Mouse (Mus musculus) liver, embryonic 12.5 days (tissue): Measurements from ENCODE around the gene Irak3. TPM values are rescaled to one million over a fixed set of nuclear protein-coding genes. Genes with fewer than 3 reads are reported as not detected.
A peak's percentile ranks its signal among the peaks of the same experiment; 100 is the strongest.
"Not testable (repeated sequence)": the region's sequence is repeated elsewhere in the genome, so short reads cannot be mapped to it uniquely, and the experiment has no call there.

ENCODE experiments used
- ATAC-seq: fragments of 200-750 bp; cut with Nextera tagmentation; 2 replicates; pipeline ENCODE4 v1.8.0; 2017; ENCODE audit warnings: moderate number of reproducible peaks, mild to moderate bottlenecking, moderate library complexity
- H3K27ac ChIP-seq: fragments of 300-500 bp; sonication (generic); 2 replicates; pipeline ENCODE4 v1.5.1; 2016; ENCODE audit warnings: mild to moderate bottlenecking
- H3K27me3 ChIP-seq: fragments of 300-500 bp; sonication (generic); replicated peaks from 2 replicates; pipeline ENCODE4 v1.6.1; 2016; ENCODE audit warnings: mild to moderate bottlenecking, moderate library complexity
- H3K36me3 ChIP-seq: fragments of 300-500 bp; sonication (generic); 2 replicates; pipeline ENCODE4 v1.6.1; 2016; ENCODE audit warnings: mild to moderate bottlenecking, moderate library complexity
- H3K4me1 ChIP-seq: fragments of 300-500 bp; sonication (generic); 2 replicates; pipeline ENCODE4 v1.6.1; 2016
- H3K4me2 ChIP-seq: fragments of 300-500 bp; sonication (generic); 2 replicates; pipeline ENCODE4 v1.6.1; 2016; ENCODE audit warnings: mild to moderate bottlenecking, moderate library complexity
- H3K4me3 ChIP-seq: fragments of 300-500 bp; sonication (generic); 2 replicates; pipeline ENCODE4 v1.5.1; 2016; ENCODE audit warnings: mild to moderate bottlenecking, moderate library complexity
- H3K9ac ChIP-seq: fragments of 300-500 bp; sonication (generic); 2 replicates; pipeline ENCODE4 v1.6.1; 2016; ENCODE audit warnings: mild to moderate bottlenecking, moderate library complexity
- H3K9me3 ChIP-seq: fragments of 300-500 bp; sonication (generic); replicated peaks from 2 replicates; pipeline ENCODE4 v1.6.1; 2016; ENCODE audit warnings: mild to moderate bottlenecking, moderate library complexity
- whole genome bisulfite sequencing: fragments of 180-500 bp; shearing (Covaris S2); methylation state at CpG from one replicate; pipeline ENCODE4 v1.1.7; 2016; ENCODE audit not compliant: insufficient replicate concordance; 5-methylcytosine and 5-hydroxymethylcytosine counted together
- polyA plus RNA-seq: library from polyadenylated mRNA; unstranded; fragments of >200 nt; fragmentation: Nextera tagmentation; extraction: Ambion mirVana; gene quantifications from 2 replicates; pipeline ENCODE4 v1.2.1, GENCODE M21; 2016

Gene Irak3
- polyA plus RNA-seq, 1 experiment from 2014 or later = 0.82 TPM

GRCm38 (mm10) chr10:120220776-120221175 is 18.8 kb upstream of the Irak3 start:
- Histone ChIP-seq H3K4me3 (no peak overlapping the region), H3K27ac (no peak overlapping the region), H3K4me2 (no peak overlapping the region), H3K27me3 (no peaks in the 10 kb centered on the region), H3K4me1 (0 out of 2 replicates have a peak, but pooled peaks cover 3% of the 10 kb centered on the region), H3K36me3 (peaks cover 50% of the 10 kb centered on the region), H3K9me3 (no peaks in the 10 kb centered on the region), H3K9ac (no peak overlapping the region)
- 78% methylated on average over 7 of the region's 7 CpGs for WGBS
- no peak for ATAC-seq

DNA sequence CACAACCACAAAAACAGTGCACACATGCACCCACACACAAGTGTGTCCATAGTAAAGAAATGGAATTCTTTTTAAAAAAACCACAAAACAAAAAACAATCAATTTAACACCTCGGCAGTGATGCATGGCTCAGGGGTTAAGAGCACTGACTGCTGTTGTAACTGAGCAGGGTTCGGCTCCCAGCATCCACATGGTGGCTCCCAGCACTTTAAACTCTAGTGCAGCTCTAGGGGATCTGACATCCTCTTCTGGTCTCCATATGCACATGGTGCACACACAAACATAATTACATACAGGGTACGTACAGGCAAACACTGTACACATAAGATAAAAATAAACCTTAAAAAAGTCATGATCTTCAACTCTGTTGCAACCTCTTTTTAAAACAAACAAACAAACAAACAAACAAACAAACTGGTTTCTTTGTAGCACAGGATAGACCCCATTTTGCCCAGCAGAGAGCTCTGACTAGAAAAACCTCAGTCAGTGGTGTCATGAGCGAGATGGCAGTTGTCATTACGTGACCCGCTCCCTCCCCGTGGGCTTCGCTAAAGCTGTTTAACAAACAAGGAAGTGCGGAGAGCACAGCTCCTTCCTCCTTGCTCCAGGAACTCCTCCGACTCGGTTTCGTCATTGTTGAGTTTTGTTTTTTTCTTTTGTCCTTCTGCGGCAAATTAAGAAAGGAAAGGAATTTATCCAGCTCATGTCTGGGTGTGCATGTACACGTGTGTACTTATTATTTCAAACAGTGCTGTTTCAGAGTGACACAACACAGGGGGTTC is 17.8 kb upstream of the Irak3 start:
- WGBS = 56% methylated on average over 14 of the region's 14 CpGs
- no peak overlapping the region for H3K9ac ChIP-seq
- no peaks in the 10 kb centered on the region for H3K27me3 ChIP-seq
- no peak overlapping the region for H3K4me2 ChIP-seq
- H3K27ac ChIP-seq = no peak overlapping the region
- H3K4me1 ChIP-seq = 0 out of 2 replicates have a peak, but pooled peaks cover 3% of the 10 kb centered on the region
- peaks cover 52% of the 10 kb centered on the region for H3K36me3 ChIP-seq
- H3K9me3 ChIP-seq = no peaks in the 10 kb centered on the region
- no peak overlapping the region for H3K4me3 ChIP-seq
- no peak for ATAC-seq

DNA sequence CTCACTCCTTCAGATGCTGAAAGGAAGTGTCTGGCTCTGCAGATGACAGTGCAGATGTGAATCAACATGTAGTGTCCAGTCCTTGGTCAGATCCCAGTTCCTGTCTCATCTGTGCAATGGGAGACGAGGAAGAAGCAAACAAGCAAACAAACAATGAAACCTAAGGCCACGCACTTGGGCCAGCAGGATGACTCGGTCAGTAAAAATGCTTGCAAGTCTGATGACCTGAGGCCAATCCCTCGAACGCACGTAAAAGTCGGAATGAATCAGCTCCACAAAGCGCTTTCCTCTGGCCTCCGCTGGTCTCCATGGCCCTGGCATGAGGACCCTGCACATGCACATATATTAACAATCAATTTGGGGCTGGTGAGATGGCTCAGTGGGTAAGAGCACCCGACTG is 17.1 kb upstream of the Irak3 start:
- Histone ChIP-seq H3K4me3 (no peak overlapping the region), H3K9ac (no peak overlapping the region), H3K9me3 (no peaks in the 10 kb centered on the region), H3K4me2 (no peak overlapping the region), H3K27me3 (no peaks in the 10 kb centered on the region), H3K27ac (no peak overlapping the region), H3K36me3 (peaks cover 45% of the 10 kb centered on the region), H3K4me1 (0 out of 2 replicates have a peak, but pooled peaks cover 3% of the 10 kb centered on the region)
- 87% methylated on average over 10 of the region's 10 CpGs for WGBS
- ATAC-seq = no peak

DNA sequence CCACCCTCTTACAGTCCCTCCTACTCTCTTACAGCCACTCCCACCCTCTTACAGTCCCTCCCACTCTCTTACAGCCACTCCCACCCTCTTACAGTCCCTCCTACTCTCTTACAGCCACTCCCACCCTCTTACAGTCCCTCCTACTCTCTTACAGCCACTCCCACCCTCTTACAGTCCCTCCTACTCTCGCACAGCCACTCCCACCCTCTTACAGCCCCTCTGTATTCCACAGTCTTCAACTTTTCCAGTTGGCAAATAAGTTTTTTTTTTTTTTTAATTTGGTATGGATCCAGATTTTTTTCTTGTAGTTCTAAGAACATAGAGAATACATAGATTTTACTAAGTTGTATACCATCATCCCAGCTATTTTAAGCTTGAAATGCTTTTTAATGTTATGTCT is 15.2 kb upstream of the Irak3 start:
- H3K4me3 ChIP-seq, H3K4me1 ChIP-seq, H3K27me3 ChIP-seq, H3K4me2 ChIP-seq, H3K9me3 ChIP-seq, ATAC-seq, H3K9ac ChIP-seq, H3K27ac ChIP-seq: not testable (repeated sequence)
- WGBS = 60% methylated on average over 1 of the region's 1 CpGs
- peaks cover 40% of the 10 kb centered on the region for H3K36me3 ChIP-seq

- Histone ChIP-seq H3K4me1 (peaks cover 9% of the 10 kb centered on the region), H3K27ac (no peak overlapping the region), H3K9ac (no peak overlapping the region), H3K4me3 (peak overlapping the region; percentile 94; the same call in 1 of the 2 replicates), H3K9me3 (0 out of 2 replicates have a peak, but pooled peaks cover 5% of the 10 kb centered on the region), H3K4me2 (peak overlapping the region; percentile 71), H3K36me3 (peaks cover 16% of the 10 kb centered on the region), H3K27me3 (no peaks in the 10 kb centered on the region)
- no peak for ATAC-seq
- WGBS = 76% methylated on average over 3 of the region's 3 CpGs
These were observed 8.2 kb upstream of the Irak3 start for GRCm38 (mm10) chr10:120210096-120210495.

DNA sequence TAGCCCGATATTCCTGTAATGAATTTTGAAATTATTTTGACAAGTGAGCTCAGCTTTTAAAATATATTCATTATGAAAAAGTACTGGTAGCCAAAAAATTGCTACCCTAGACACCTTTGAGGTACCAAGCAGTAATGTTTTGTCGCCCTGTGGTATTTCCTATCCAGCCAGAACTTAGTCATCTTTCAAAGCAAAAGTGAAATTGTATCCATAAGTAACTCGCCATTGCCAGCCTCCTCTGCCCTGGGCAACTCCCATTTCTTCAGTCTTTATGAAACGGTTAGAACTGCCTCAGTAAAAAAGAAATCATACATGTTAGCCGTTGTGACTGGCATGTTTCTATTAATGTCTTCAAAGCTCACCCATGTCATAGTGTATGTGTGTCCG is 7.6 kb upstream of the Irak3 start:
- peak overlapping the region; percentile 87 for H3K9ac ChIP-seq
- WGBS = 52% methylated on average over 6 of the region's 6 CpGs
- H3K9me3 ChIP-seq = 0 out of 2 replicates have a peak, but pooled peaks cover 5% of the 10 kb centered on the region
- H3K36me3 ChIP-seq = peaks cover 16% of the 10 kb centered on the region
- no peaks in the 10 kb centered on the region for H3K27me3 ChIP-seq
- peak overlapping the region; percentile 71 for H3K4me2 ChIP-seq
- no peak for ATAC-seq
- no peak overlapping the region for H3K27ac ChIP-seq
- H3K4me1 ChIP-seq = peaks cover 9% of the 10 kb centered on the region
- H3K4me3 ChIP-seq = peak overlapping the region; percentile 94

- H3K36me3 ChIP-seq = peaks cover 16% of the 10 kb centered on the region
- ATAC-seq = peak; percentile 85
- peak overlapping the region; percentile 71 for H3K4me2 ChIP-seq
- H3K9me3 ChIP-seq = 0 out of 2 replicates have a peak, but pooled peaks cover 5% of the 10 kb centered on the region
- WGBS = 2% methylated on average over 53 of the region's 53 CpGs
- H3K27me3 ChIP-seq = 0 out of 2 replicates have a peak, but pooled peaks cover 3% of the 10 kb centered on the region
- H3K4me1 ChIP-seq = peaks cover 9% of the 10 kb centered on the region
- H3K4me3 ChIP-seq = peak overlapping the region; percentile 94
- peak overlapping the region; percentile 87 for H3K9ac ChIP-seq
- H3K27ac ChIP-seq = peak overlapping the region; percentile 65
These were observed 6.9 kb upstream of the Irak3 start for GRCm38 (mm10) chr10:120208575-120209538.

DNA sequence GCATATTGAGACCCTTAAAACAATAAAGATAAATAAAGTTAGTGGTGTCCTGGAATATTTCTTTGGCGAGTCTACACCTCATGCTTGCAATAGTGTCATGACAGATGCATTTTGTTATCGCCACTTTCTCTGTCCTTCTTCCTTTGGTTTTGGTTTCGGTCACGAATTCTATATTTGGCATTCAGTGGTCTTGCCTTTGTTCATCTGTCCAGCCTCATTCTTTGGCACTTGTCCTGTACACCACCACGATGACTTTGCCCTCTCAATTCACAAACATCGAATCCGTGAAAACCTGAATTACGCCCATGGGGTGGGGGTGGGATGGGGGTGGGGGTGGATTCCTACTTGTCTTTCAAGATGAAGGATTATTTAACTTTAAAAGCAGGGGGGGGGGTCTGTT is 6.1 kb upstream of the Irak3 start:
- WGBS = 61% methylated on average over 8 of the region's 8 CpGs
- ATAC-seq = no peak
- H3K4me3 ChIP-seq = peak overlapping the region; percentile 94; the same call in 1 of the 2 replicates
- no peak overlapping the region for H3K9ac ChIP-seq
- 0 out of 2 replicates have a peak, but pooled peaks cover 5% of the 10 kb centered on the region for H3K27me3 ChIP-seq
- peak overlapping the region; percentile 71 for H3K4me2 ChIP-seq
- peaks cover 9% of the 10 kb centered on the region for H3K4me1 ChIP-seq
- peaks cover 16% of the 10 kb centered on the region for H3K36me3 ChIP-seq
- no peak overlapping the region for H3K27ac ChIP-seq
- 0 out of 2 replicates have a peak, but pooled peaks cover 5% of the 10 kb centered on the region for H3K9me3 ChIP-seq

- H3K27ac ChIP-seq = no peak overlapping the region
- no peak overlapping the region for H3K4me3 ChIP-seq
- no peak overlapping the region for H3K9ac ChIP-seq
- peaks cover 35% of the 10 kb centered on the region for H3K27me3 ChIP-seq
- 71% methylated on average over 13 of the region's 13 CpGs for WGBS
- peaks cover 21% of the 10 kb centered on the region for H3K4me1 ChIP-seq
- ATAC-seq = no peak
- no peaks in the 10 kb centered on the region for H3K36me3 ChIP-seq
- H3K4me2 ChIP-seq = no peak overlapping the region
- H3K9me3 ChIP-seq = no peaks in the 10 kb centered on the region
These were observed 2.8 kb upstream of the Irak3 start for GRCm38 (mm10) chr10:120204591-120205210.

- peak overlapping the region; percentile 62; the same call in 1 of the 2 replicates for H3K4me3 ChIP-seq
- H3K4me2 ChIP-seq = 0 out of 2 replicates have a peak overlapping the region, but pooled peaks have one; percentile 88
- H3K9me3 ChIP-seq = no peaks in the 10 kb centered on the region
- no peak overlapping the region for H3K27ac ChIP-seq
- H3K36me3 ChIP-seq = no peaks in the 10 kb centered on the region
- peaks cover 44% of the 10 kb centered on the region for H3K27me3 ChIP-seq
- no peak for ATAC-seq
- no peak overlapping the region for H3K9ac ChIP-seq
- WGBS = 57% methylated on average over 16 of the region's 16 CpGs
- H3K4me1 ChIP-seq = peaks cover 18% of the 10 kb centered on the region
These were observed 729 bp upstream of the Irak3 start for GRCm38 (mm10) chr10:120202467-120203250.
